Mouse (Mus musculus): ENCODE data around the gene Zap70.
"Not testable (repeated sequence)": the region's sequence is repeated elsewhere in the genome, so short reads cannot be mapped to it uniquely, and the experiment has no call there.

The Zap70 gene

DNA sequence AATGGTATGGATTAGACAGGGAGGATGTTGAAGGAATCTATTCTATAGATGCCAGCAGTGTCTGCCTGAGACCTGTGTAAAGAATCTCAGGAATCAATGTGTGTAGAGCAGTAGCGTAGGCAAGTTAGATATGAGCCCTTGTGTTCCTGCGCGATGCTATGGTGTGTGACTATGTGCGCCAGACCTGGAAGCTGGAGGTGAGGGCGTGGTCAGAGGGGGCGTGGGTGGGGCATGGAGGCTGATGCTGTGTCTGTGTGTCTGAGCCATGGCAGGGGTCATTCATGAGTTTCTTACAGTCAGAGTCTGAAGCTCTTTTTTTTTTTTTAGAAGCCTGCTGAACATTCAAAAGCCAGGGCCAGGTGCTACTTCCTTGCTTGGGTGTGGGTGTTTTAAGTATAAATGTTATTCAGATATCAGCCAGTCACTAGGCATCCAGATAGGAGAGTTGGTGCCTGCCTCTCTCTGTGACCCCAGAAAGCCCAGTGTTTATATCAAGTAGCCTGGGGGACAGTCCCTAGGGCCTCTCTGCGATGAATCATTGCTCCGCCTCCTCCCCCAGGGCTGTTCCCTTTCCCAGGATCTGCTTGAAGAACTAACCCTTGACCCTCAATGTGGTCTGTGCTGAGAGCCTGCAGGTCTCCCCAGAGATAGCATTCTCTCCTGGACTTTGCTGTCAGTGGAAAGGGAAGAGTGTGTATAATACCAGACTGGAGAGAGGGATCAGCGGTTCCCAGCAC lies 10.8 kb downstream of the Zap70 start:
- DNase-seq (ENCODE audit: low spot score) = no peak

DNA sequence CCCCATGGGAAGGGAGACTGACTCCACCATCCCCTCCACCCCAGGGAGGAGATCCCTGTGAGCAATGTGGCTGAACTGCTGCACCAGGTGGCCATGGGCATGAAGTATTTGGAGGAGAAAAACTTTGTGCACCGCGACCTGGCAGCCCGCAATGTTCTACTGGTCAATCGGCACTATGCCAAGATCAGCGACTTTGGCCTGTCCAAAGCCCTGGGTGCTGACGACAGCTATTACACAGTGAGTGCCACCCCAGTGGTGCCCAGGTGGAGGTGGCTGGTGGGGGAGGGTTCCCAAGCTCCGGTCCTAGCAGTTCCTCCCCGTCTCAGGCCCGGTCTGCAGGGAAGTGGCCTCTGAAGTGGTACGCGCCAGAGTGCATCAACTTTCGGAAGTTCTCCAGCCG lies 19.2 kb downstream of the Zap70 start:
- no peak for DNase-seq (ENCODE audit: low spot score)

DNA sequence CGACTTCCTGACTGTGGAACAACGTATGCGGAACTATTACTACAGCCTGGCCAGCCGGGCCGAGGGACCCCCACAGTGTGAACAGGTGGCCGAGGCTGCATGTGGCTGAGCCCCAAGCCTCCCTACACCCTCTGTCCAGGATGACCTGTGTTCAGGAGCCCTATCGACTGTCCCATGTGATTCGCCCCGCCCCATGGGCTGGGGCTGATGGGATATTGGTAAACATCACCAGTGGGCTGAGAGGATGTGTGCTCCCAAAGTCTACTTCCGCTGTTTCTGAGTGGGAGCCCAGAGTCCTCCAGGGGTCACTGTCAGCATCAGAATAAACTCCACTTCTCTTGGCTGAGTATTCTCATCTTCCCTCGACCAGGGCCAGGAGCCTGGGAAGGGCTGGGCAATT lies 20.9 kb downstream of the Zap70 start:
- DNase-seq (ENCODE audit: low spot score) = no peak

- DNase-seq (ENCODE audit: low spot score) = peak; percentile 89
Observed at GRCm38 (mm10) chr1:36784365-36785134, 23.0 kb downstream of the Zap70 start.

GRCm38 (mm10) chr1:36785238-36785641 lies 23.6 kb downstream of the Zap70 start:
- DNase-seq (ENCODE audit: low spot score) = peak; percentile 61

GRCm38 (mm10) chr1:36786377-36786776 lies 24.8 kb downstream of the Zap70 start:
- no peak for DNase-seq (ENCODE audit: low spot score)

DNA sequence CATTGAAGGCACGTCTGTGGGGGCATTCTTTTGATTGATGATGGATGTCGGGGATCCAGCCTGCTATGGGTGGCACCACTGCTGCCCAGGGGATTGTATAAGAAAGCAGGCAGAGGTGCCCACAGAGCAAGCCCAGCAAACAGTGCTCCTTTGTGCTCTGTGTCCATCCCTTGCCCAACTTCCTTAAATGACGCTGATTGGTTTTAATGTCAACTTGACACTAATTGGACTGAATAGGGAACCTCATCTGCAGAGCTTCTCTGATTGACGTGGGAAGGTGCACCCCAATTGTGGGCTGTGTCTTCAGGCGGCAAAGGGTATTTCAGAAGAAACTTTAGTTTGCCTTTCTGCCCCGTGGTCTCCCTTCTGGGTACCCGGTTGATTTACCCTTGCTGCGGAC lies 27.8 kb downstream of the Zap70 start:
- DNase-seq (ENCODE audit: low spot score) = no peak

- no peak for DNase-seq (ENCODE audit: low spot score)
Observed at GRCm38 (mm10) chr1:36796711-36797110, 35.1 kb downstream of the Zap70 start.

DNA sequence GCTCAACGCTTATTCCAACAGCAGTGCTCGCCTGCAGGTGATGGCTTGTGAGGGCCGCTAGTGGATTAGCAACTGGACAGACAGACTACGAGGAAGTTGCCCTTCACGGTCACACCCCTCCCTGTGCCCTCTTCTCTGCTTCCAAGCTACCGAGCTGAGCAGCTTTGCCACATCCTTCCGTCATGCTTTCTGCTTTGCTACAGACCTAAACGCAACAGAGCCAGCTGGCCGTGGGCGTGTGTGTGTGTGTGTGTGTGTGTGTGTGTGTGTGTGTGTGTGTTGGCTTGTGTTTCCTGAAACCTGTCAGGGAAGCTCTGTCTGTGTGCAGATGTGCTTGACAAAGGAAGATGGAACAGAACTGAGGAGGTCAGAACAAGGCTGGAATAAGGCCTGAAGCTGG lies 35.9 kb downstream of the Zap70 start:
- DNase-seq (ENCODE audit: low spot score) = no peak

- DNase-seq (ENCODE audit: low spot score) = no peak
Observed at GRCm38 (mm10) chr1:36800379-36801011, 38.9 kb downstream of the Zap70 start.

DNA sequence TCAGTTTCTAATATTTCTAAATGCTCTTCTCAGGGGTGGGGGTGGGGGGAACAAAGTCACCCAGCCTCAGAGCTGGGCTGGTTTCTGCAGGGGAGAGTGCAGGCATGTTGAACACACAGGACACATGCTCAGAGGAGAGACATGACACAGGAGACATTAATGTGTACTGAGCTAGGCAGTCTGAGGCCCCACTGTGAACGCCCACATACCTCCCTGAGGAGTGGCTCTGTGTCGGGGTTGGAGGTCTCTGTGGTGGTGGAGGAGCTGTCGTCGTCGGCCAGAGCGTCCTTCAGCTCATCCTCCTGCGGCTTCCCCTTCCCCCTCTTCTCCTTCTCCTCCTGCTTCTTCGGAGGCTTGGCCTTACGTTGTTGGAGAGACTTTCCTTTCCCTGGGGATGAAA lies 42.7 kb downstream of the Zap70 start:
- no peak for DNase-seq (ENCODE audit: low spot score)

GRCm38 (mm10) chr1:36804833-36805232 lies 43.2 kb downstream of the Zap70 start:
- no peak for DNase-seq (ENCODE audit: low spot score)

- no peak for DNase-seq (ENCODE audit: low spot score)
Observed at GRCm38 (mm10) chr1:36806181-36806905, 44.7 kb downstream of the Zap70 start.

DNA sequence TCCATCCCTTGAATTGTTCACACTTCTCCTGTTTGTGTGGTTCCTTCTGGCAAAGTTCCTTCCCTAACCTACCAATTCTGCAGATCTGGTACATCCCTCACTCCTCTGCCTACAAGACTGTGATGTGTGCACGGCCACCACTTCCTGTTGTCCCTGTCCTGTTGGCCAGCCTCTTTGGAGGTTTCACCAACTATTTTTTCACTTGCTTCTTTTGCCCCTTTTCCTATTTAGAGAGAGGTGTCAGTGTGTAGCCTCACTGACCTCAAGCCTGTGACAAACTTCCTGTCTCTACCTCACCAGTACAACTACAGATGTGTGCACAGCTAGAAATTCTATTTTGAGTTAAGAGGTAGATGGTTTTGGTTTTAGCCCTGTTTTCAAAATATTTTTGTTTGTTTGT lies 45.5 kb downstream of the Zap70 start:
- no peak for DNase-seq (ENCODE audit: low spot score)

DNA sequence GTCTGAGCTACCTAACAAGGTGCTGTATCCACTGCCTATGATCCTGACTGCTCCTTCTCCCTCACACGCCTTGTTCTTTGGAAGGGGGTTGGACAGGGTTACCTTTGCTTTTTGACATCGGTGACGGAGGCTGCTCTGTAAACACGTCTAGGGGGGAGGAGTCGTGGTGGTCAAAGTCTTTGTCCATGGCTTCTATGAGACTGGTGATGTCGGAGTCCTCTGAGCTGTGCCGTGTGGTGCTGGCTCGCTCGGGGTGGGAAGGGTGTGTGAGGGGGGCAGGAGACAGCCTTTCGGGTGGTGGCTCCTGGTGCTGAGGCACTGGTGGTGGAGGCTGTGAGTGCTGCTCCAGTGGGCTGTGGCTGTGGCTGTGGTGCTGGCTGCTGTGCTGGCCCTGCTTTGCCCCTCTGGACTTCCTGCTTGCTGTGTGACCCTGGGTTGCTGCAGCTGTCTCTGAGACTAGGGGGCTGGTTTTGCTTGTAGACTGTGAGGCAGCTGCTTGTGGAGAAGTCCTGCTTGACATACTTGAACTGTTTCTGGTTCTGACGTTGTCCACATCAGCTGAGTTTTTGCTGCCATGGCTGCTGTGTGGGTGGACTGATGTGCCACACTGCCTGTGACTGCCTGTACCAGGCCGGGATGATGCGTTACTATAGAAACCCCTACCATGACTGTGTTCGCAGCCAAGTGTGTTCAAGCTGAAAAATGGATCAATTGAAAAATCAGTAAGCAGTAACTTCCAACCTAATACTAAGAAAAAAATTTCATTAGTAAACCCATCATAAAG lies 46.4 kb downstream of the Zap70 start:
- no peak for DNase-seq (ENCODE audit: low spot score)

GRCm38 (mm10) chr1:36811806-36812205 lies 50.2 kb downstream of the Zap70 start:
- DNase-seq (ENCODE audit: low spot score) = no peak

DNA sequence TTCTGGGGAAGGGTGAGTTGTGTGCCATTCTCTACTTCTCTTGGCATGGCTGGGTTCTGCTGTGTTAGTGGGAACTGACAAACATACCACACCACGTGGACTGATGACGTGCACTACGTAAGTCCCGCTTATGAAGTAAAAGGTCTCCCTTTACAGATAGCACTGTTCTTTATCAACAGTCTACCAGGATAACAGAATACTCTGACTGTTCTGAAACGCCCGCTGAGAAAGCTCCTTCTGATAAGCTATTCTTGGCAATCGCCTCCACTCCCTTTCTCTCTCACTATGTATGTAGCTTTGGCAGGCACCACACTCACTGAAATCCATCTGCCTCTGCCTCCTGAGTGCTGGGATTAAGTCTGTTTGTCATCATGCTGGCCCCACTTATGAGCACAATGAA lies 51.8 kb downstream of the Zap70 start:
- DNase-seq (ENCODE audit: low spot score) = no peak

- DNase-seq (ENCODE audit: low spot score) = no peak
Observed at GRCm38 (mm10) chr1:36814271-36814903, 52.8 kb downstream of the Zap70 start.

GRCm38 (mm10) chr1:36815166-36815565 lies 53.6 kb downstream of the Zap70 start:
- no peak for DNase-seq (ENCODE audit: low spot score)

DNA sequence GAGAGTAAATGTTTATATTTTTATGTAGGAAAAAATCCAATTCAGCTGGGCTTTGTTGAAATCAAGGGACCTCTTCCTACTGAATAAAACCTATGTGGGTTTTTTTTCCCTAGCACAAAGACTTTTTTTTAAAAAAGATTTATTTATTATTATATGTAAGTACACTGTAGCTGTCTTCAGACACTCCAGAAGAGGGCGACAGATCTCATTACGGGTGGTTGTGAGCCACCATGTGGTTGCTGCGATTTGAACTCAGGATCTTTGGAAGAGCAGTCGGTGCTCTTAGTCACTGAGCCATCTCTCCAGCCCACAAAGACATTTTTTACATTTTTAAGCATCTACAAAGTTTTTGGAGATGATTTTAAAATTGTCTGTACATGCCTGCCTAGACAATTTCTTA lies 60.3 kb downstream of the Zap70 start:
- not testable (repeated sequence) for DNase-seq (ENCODE audit: low spot score)

DNA sequence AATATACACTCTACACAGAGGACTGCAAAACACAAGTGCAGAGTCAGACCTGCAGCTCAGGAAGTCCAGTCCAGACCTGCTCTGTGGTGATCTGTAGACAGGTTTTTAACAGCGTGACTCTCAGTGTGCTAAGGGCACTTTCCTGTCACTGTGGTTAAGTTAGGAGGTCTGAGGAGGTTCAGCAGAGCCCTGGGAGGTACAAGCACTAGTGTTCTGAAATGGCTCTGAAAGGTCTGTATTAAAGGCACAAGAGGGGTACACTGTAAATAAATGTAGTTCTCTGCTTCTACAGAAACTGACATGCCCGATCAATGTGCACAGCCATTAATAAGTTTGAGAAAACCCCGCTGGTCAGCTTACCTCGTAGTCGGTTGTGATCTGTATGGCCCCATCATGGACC lies 62.8 kb downstream of the Zap70 start:
- DNase-seq (ENCODE audit: low spot score) = no peak
